Mouse (Mus musculus): ENCODE data around the gene Lsm8. TPM values are rescaled to one million over a fixed set of nuclear protein-coding genes. Genes with fewer than 3 reads are reported as not detected.

Lsm8 gene
- polyA plus RNA-seq (2012; rRNA removed): 100 and 117 TPM in 2 replicates

GRCm38 (mm10) chr6:18848051-18848701 is at the start of gene Lsm8:
TSS of gene Lsm8 (plus strand) at chr6:18848579.

GRCm38 (mm10) chr6:18866018-18866417 is 17.6 kb downstream of the Lsm8 start, which contains the start of gene Ankrd7:
TSS of gene Ankrd7 (plus strand) at chr6:18866318.

Other genes starting within 250 kb of the Lsm8 start
- 0.06 TPM in 1 of 2 replicates, not detected in the other for gene Ankrd7, start 17.7 kb downstream of the Lsm8 start, polyA plus RNA-seq (2012; rRNA removed)